Mouse (Mus musculus): ENCODE results near the gene Slc38a1.

The Slc38a1 gene

DNA sequence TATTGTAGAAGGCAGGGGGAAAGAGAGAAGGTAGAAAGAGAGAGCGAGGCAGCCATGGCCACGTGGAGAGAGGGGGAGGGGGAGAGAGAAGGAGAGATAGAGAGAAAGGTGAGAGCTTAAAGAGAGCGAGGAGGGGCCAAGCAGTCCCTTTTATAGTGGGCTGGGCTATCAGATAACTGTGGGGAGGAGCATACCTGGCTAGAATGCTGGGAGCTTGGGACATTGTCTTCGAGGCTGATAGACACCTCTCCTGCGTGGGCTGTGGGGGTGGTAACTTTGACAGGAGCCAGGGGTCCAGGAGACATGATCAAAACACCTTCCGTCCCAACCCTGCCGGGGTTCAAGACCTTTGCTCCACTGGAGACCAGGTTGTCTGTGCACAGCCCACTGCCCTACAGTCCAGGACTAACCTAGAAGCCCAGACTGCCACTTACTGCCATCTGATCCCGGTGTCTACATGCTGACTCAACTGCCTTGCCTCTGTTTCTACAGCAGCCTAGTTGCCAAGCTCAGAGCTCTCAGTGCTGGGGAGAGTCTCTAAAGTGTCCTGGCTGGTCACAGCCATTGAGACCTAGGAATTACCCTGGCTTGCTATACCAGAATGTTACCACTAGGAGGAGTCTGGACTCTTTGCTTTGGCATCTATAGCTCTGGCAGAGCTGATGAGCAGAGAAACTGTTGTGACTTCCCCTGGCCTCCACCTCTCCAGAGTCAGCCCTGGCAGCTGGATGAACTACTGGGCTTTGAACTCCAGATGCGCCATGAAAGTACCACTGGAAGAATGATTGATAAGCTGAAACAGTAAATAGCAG lies 90.9 kb downstream of the Slc38a1 start:
- DNase-seq, result peak; percentile 80

DNA sequence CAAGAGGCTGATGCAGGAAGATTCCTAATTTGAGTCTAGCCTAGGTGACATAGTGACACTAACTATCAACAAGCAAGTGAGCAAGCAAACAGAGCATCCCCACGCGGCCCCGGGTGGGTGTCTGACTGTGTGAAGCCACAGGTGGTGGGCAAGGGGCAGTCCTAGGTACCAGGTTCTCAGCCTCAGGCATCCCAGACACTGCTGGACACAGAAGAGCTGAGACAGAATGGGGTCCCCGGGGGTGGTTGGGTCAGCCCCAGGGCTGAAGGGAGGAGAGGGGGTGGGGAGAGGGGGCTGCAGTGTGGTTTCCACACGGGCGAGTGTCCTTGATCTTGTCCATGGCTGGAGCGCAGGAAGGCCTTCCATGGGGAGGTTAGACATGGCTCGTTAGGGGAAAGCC lies 91.6 kb downstream of the Slc38a1 start:
- no peak for DNase-seq

DNA sequence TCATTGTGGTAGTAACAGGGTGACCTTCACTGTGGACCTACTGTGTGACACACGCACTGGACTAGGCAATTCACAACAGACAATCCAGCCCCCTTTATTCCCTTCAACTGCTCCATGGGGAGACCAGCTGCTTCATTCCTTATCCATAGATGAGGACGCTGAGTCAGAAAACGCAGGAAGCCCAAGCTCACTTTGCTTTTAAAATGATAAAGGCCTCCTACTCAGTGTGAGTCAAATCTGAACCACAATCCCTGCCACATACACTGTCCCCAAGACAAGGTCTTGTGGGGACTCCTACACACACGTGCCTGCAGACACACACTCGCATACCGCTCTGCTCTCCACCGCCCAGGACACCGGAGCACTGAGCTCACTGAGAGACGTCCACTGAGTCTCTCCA lies 94.3 kb downstream of the Slc38a1 start:
- DNase-seq, result no peak

DNA sequence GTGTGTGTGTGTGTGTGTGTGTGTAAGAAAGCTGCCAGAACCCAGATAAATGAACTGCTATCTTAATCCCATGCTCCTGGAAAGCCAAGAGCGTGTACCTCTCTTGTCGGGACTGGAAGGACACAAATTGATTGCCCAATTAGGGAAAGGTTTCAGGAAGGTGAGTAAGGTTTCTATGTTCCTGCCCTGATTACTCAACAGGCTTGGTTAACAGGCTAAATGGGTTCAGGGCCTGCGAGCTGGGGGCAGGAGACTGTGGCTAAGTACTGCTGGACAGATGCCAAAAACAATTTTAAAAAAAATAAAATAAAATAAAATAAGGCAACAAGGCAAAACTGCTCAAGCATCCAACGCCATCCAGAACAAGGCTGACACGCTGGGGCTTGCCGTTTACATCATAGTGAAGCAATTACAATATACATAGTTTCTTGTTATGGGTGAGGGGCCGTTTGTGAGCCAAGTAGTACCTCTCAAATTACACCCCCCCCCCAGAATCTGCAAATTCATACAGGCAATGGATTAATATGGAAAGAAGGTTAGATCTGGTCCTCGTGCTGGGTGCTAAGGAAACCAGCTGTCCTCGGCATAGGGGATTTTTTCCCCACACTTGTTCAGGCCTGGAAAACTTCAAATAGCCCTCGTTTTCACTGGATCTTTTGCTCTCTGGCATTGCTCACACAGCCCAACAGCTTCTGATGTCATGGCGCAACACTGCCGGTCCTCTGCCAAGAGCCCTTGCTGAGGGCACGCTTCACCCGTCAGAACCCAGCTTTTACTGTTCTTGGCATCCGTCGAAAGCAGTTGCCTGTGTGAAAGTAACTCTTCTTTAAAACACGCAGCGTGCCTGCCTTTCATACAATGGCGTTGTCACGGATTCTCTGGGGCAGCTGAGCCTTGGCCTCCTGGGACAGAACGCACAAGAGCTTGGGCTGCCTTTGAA lies 95.2 kb downstream of the Slc38a1 start:
- peak; percentile 30 for DNase-seq

DNA sequence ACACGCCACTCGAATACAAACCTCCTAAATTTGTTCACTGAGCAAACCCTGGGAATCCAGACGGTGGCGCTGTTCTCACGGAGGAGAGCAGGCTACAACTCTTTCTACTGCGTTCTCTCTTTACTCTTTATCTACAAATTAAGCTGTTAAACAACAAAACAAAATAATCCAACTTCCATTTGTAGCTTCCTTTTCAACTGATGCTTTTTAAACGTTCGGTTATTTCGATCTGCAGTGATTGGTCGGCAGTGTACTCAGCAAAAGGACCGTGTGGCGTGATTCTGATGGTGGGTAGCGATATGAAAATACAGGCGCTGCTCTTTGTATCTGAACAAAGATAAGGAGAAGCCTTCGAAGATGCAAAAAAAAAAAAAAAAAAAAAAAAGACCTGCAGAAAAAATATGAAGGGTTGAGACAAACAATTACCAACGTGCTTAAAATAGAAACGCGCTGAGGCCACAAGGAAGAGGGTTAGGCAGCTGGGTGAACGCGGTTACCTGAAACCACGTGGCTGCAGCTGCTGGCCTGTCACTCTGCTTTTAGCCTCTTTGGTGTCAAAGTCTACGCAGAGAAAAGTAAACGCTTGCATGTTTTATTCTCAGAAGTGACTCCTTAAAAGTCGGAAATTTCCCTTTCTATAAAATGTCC lies 99.4 kb downstream of the Slc38a1 start:
- DNase-seq, result peak; percentile 46

- no peak for DNase-seq
Observed at GRCm38 (mm10) chr15:96542135-96542534, 100.6 kb downstream of the Slc38a1 start.

- DNase-seq, result no peak
Observed at GRCm38 (mm10) chr15:96537272-96537671, 105.4 kb downstream of the Slc38a1 start.

GRCm38 (mm10) chr15:96536412-96536811 lies 106.3 kb downstream of the Slc38a1 start:
- DNase-seq, result no peak

- no peak for DNase-seq
Observed at GRCm38 (mm10) chr15:96527686-96528085, 115.0 kb downstream of the Slc38a1 start.

DNA sequence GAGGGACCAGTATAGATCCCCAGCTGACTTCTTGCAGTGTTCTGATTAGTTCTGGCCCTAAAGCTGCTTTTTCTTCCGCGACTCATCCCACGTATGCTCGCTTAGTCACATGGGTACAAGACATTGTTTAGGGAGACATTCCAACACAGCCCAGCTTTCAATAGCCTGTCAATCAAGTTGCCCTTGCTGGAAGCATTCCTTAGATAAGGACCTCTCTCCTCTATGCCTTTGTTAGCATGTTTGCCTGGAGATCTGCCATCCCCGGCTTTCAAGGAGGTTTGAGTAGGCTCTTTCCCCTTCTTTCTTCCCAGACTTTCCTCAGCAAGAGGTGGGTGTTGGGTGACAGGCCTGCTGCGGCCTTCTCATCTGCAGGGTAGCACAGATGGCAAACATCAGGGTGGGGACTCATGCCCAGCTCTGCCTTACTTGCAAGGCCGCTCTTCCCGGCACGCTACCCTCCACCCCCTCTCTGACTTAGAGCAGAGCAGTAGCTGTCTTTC lies 118.4 kb downstream of the Slc38a1 start:
- no peak for DNase-seq

Measured in kidney, adult 9 months (tissue).